In the genomic region with DNA sequence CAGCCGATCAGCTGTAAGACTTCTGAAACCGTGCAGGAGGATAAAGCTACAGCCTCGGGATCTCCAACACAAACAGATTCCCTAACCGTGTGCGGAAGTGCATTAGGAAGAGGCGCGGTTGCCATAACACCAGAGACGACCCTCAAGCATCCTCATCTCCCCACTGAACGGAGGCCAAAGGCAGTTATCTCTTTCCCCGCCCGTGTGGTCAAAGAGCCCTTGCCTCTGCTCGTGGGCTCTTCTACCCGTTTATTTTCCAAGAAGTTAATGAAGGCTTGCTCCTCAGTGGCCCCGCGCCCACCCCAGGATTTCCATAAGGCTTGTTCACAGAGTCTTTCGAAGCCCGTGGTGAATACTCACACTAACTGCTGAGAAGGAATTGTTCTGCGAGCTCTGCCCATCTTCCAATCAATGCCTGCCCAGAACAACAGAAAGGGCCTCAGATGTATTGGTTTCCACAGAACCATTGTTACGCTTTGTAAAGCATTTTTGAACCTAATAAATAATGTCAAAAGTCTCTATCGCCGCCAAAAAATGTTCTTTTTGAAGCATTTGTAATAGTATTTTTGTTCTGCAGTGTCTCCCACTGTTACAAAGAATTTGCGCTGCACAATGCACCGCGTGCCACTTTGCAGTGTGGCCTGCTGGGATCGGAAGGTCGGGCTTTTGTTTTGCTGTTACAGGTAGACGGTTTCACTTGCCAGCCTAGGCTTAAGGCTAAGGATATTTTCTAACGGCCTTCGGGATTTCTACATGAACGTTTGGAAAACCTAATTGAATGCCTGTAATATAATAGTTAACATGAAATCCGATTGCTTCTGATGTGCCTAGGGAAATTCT, we compare ENCODE assay signal across 12 mouse cellular contexts.
DNase-seq lines count a peak whose midpoint lies in the region; ATAC-seq and TF ChIP-seq lines count a peak whose summit lies in the region.
"Had no signal": no experiment of that assay in that cellular context is flagged by ENCODE, and none has a peak within 500 bp of the region (broad histone marks: within the 10 kb centered on the region; RNA-seq: fewer than 3 reads in every experiment).

No protein-coding gene starts in this region.

- ATAC-seq in embryonic facial prominence, embryonic 11.5 days (replicated peaks; ENCODE audit: insufficient number of reproducible peaks, low FRiP score, low TSS enrichment, low read depth) = no peak
- ATAC-seq in hindbrain, embryonic 11.5 days (ENCODE audit: low FRiP score) = peak; percentile 80
- peak; percentile 77 for ATAC-seq in midbrain, embryonic 15.5 days (replicated peaks)
- no peak for ATAC-seq in intestine, postnatal 0 days
- ATAC-seq: liver, embryonic 12.5 days had no signal

- peak; percentile 6 for DNase-seq in ES-CJ7 (ENCODE audit: low read depth, low spot score)
- DNase-seq in embryonic facial prominence, embryonic 11.5 days (ENCODE audit: low spot score) = peak; percentile 25
- peak; percentile 61 for DNase-seq in hindbrain, embryonic 11.5 days (ENCODE audit: low spot score)
- DNase-seq in heart, adult 8-10 months (ENCODE audit: low spot score) = no peak
- DNase-seq in spleen, postnatal 4 days (ENCODE audit: low spot score in 2 of 2) = no peak
- DNase-seq in kidney, adult 2 months = no peak
- DNase-seq: cerebellum, postnatal 36 days; kidney, adult 8-10 months; lung, postnatal 36 days had no signal

- H3K4me3 ChIP-seq in embryonic facial prominence, embryonic 11.5 days (ENCODE audit: low read depth, low read length) = no peak overlapping the region
- no peak overlapping the region for H3K4me3 ChIP-seq in hindbrain, embryonic 11.5 days (ENCODE audit: low read depth, low read length)
- H3K4me3 ChIP-seq in midbrain, embryonic 15.5 days = peak overlapping the region; percentile 21
- no peak overlapping the region for H3K4me3 ChIP-seq in kidney, adult 2 months (ENCODE audit: insufficient read depth, low read depth, low read length)
- no peak overlapping the region for H3K4me3 ChIP-seq in intestine, postnatal 0 days (ENCODE audit: low read depth, low read length)
- H3K4me3 ChIP-seq: liver, embryonic 12.5 days had no signal

- H3K9ac ChIP-seq in embryonic facial prominence, embryonic 11.5 days (replicated peaks; ENCODE audit: low read length) = no peak overlapping the region
- peak overlapping the region; percentile 5; the same call in 1 of the 2 replicates for H3K9ac ChIP-seq in hindbrain, embryonic 11.5 days (ENCODE audit: low read depth, low read length)
- H3K9ac ChIP-seq in midbrain, embryonic 15.5 days = no peak overlapping the region
- H3K9ac ChIP-seq in intestine, postnatal 0 days (ENCODE audit: low read depth, low read length) = no peak overlapping the region
- H3K9ac ChIP-seq: liver, embryonic 12.5 days had no signal

- no peak for TF ChIP-seq CTCF in kidney, adult 2 months (conservative IDR thresholded peaks at IDR 0.05; ENCODE audit: insufficient read depth, insufficient read length, low read depth, low read length)
- no peak for TF ChIP-seq CTCF in intestine, postnatal 0 days (IDR thresholded peaks at IDR 0.05; ENCODE audit: low read depth)

- no peak overlapping the region for H3K27ac ChIP-seq in embryonic facial prominence, embryonic 11.5 days (replicated peaks; ENCODE audit: low read depth, low read length)
- H3K27ac ChIP-seq in hindbrain, embryonic 11.5 days (ENCODE audit: low read depth, low read length) = no peak overlapping the region
- H3K27ac ChIP-seq in midbrain, embryonic 15.5 days = peak overlapping the region; percentile 51; the same call in 1 of the 2 replicates
- H3K27ac ChIP-seq in kidney, adult 2 months (ENCODE audit: insufficient read depth, low read depth, low read length) = no peak overlapping the region
- H3K27ac ChIP-seq in intestine, postnatal 0 days (ENCODE audit: low read depth, low read length) = no peak overlapping the region
- H3K27ac ChIP-seq: liver, embryonic 12.5 days had no signal

- H3K27me3 ChIP-seq in embryonic facial prominence, embryonic 11.5 days (ENCODE audit: control insufficient read depth, insufficient read depth, low read length) = no peaks in the 10 kb centered on the region
- H3K27me3 ChIP-seq in hindbrain, embryonic 11.5 days (ENCODE audit: control insufficient read depth, insufficient read depth, low read length) = no peaks in the 10 kb centered on the region
- no peaks in the 10 kb centered on the region for H3K27me3 ChIP-seq in midbrain, embryonic 15.5 days (replicated peaks)
- H3K27me3 ChIP-seq in kidney, adult 2 months (replicated peaks; ENCODE audit: control insufficient read depth, insufficient read depth, low read length) = no peaks in the 10 kb centered on the region
- H3K27me3 ChIP-seq in intestine, postnatal 0 days (replicated peaks; ENCODE audit: control insufficient read depth, insufficient read depth, low read length) = no peaks in the 10 kb centered on the region
- H3K27me3 ChIP-seq: liver, embryonic 12.5 days had no signal

- TF ChIP-seq POLR2A in kidney, adult 2 months (IDR thresholded peaks at IDR 0.05; ENCODE audit: low read depth, low read length) = no peak

- WGBS in embryonic facial prominence, embryonic 11.5 days = 50% methylated on average over 31 of the region's 31 CpGs
- 22% methylated on average over 31 of the region's 31 CpGs for WGBS in hindbrain, embryonic 11.5 days
- 16% methylated on average over 31 of the region's 31 CpGs for WGBS in midbrain, embryonic 15.5 days
- 55% methylated on average over 31 of the region's 31 CpGs for WGBS in kidney, adult 2 months
- 64% methylated on average over 31 of the region's 31 CpGs for WGBS in intestine, postnatal 0 days

- H3K9me3 ChIP-seq in embryonic facial prominence, embryonic 11.5 days (replicated peaks; ENCODE audit: control insufficient read depth, low read length) = no peaks in the 10 kb centered on the region
- no peaks in the 10 kb centered on the region for H3K9me3 ChIP-seq in hindbrain, embryonic 11.5 days (ENCODE audit: control insufficient read depth, low read length)
- no peaks in the 10 kb centered on the region for H3K9me3 ChIP-seq in midbrain, embryonic 15.5 days
- no peaks in the 10 kb centered on the region for H3K9me3 ChIP-seq in intestine, postnatal 0 days (ENCODE audit: control insufficient read depth)
- H3K9me3 ChIP-seq: liver, embryonic 12.5 days had no signal

- no peak overlapping the region for H3K4me2 ChIP-seq in embryonic facial prominence, embryonic 11.5 days (ENCODE audit: low read depth, low read length)
- H3K4me2 ChIP-seq in hindbrain, embryonic 11.5 days (replicated peaks; ENCODE audit: low read depth, low read length) = peak overlapping the region; percentile 20
- peak overlapping the region; percentile 46 for H3K4me2 ChIP-seq in midbrain, embryonic 15.5 days
- H3K4me2 ChIP-seq in intestine, postnatal 0 days (replicated peaks; ENCODE audit: low read depth) = no peak overlapping the region
- H3K4me2 ChIP-seq: liver, embryonic 12.5 days had no signal

- no peaks in the 10 kb centered on the region for H3K4me1 ChIP-seq in embryonic facial prominence, embryonic 11.5 days (ENCODE audit: control insufficient read depth, insufficient read depth, low read length)
- no peaks in the 10 kb centered on the region; the same call in 1 of the 2 replicates for H3K4me1 ChIP-seq in hindbrain, embryonic 11.5 days (replicated peaks; ENCODE audit: control insufficient read depth, insufficient read depth, low read length)
- peaks cover 15% of the 10 kb centered on the region for H3K4me1 ChIP-seq in midbrain, embryonic 15.5 days
- H3K4me1 ChIP-seq in kidney, adult 2 months (ENCODE audit: control insufficient read depth, insufficient read depth, low read length) = no peaks in the 10 kb centered on the region
- no peaks in the 10 kb centered on the region for H3K4me1 ChIP-seq in intestine, postnatal 0 days (replicated peaks; ENCODE audit: control insufficient read depth, insufficient read depth, low read length)
- H3K4me1 ChIP-seq: liver, embryonic 12.5 days had no signal

- H3K36me3 ChIP-seq in embryonic facial prominence, embryonic 11.5 days (replicated peaks; ENCODE audit: control insufficient read depth, insufficient read depth, low read depth, low read length) = no peaks in the 10 kb centered on the region
- no peaks in the 10 kb centered on the region for H3K36me3 ChIP-seq in hindbrain, embryonic 11.5 days (ENCODE audit: control insufficient read depth, insufficient read depth, low read length)
- no peaks in the 10 kb centered on the region for H3K36me3 ChIP-seq in midbrain, embryonic 15.5 days (replicated peaks)
- no peaks in the 10 kb centered on the region for H3K36me3 ChIP-seq in kidney, adult 2 months (ENCODE audit: control insufficient read depth, insufficient read depth, low read length)
- H3K36me3 ChIP-seq in intestine, postnatal 0 days (ENCODE audit: control insufficient read depth, insufficient read depth) = no peaks in the 10 kb centered on the region
- H3K36me3 ChIP-seq: liver, embryonic 12.5 days had no signal

Comparison
In these comparisons a context has a peak if more than half of its experiments do, and no peak if none do; other contexts are left out.
1. DNase-seq: peak in ES-CJ7 (single experiment), embryonic facial prominence, embryonic 11.5 days (single experiment) and hindbrain, embryonic 11.5 days (single experiment); none in heart, adult 8-10 months (single experiment), spleen, postnatal 4 days (0 of 2) and kidney, adult 2 months (single experiment).
2. ATAC-seq: peak in hindbrain, embryonic 11.5 days (single experiment) and midbrain, embryonic 15.5 days (single experiment); none in embryonic facial prominence, embryonic 11.5 days (single experiment) and intestine, postnatal 0 days (single experiment).
3. H3K4me2 ChIP-seq: peak in hindbrain, embryonic 11.5 days (single experiment) and midbrain, embryonic 15.5 days (single experiment); none in embryonic facial prominence, embryonic 11.5 days (single experiment) and intestine, postnatal 0 days (single experiment).